Mouse (Mus musculus): ENCODE measurements at regions not wholly inside any gene's neighbourhood (a gene's known extent, or its start where the extent isn't known, plus 50 kb on each side); places are given as distances from the start of the nearest gene placed in this dataset.

GRCm38 (mm10) chr7:124570804-124571203 lies 588.1 kb downstream of the Hs3st4 start:
- TF ChIP-seq CTCF (IDR thresholded peaks at IDR 0.05; ENCODE audit: control insufficient read depth, insufficient read depth, insufficient read length) (no peak), MAX (IDR thresholded peaks at IDR 0.05) (no peak), USF1 (IDR thresholded peaks at IDR 0.05; ENCODE audit: low read depth) (no peak), MYOD1 (IDR thresholded peaks at IDR 0.05; ENCODE audit: control insufficient read depth, insufficient read length, low read depth) (no peak), MYOG (IDR thresholded peaks at IDR 0.05; ENCODE audit: control insufficient read depth, extremely low read depth, insufficient read length) (no peak), CEBPB (IDR thresholded peaks at IDR 0.05; ENCODE audit: low read depth) (no peak)

All from C2C12 (cell line).